Mouse (Mus musculus) lung, adult 2 months (tissue): ENCODE measurements around the gene Gca.

Experiments used
- CTCF ChIP-seq: fragments of 200-500 bp; IDR thresholded peaks from 2 replicates; pipeline ENCODE4 v1.5.1; 2011; ENCODE audit warnings: mild to moderate bottlenecking, low read length, control low read depth; ENCODE audit not compliant: insufficient read depth
- POLR2A ChIP-seq: fragments of 200-500 bp; IDR thresholded peaks from 2 replicates; pipeline ENCODE4 v1.6.1; 2011; ENCODE audit warnings: low read depth, mild to moderate bottlenecking, control low read depth, low read length, borderline replicate concordance; ENCODE audit errors: extremely low read depth

DNA sequence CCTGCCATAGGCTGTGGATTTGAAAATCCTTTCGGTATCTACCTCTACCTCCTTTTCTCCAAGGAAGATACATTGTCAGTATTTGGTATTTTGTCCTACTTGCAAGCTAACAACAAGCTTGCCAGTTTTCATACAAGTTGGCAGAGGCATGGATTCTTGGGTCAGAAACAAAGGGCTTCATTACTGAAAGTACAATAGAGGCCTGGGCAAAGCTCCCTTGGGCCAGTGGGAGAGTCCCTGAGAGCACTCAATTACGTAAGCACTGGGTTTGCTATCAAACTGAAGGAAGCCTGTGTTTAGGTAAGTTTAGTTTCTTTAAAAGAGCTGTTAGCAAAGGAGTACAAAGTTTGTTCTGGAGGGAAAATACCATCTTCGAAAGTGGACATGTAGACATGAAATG, 1.5 kb upstream of the Gca start:
- TF ChIP-seq POLR2A (no peak), CTCF (no peak)
